Mouse (Mus musculus) 416B (cell line): Measurements from ENCODE around the gene Cmtm2a.
"Not testable (repeated sequence)": the region's sequence is repeated elsewhere in the genome, so short reads cannot be mapped to it uniquely, and the experiment has no call there.

Experiments
- DNase-seq: peaks from one replicate; pipeline ENCODE4 v3.0.0; 2011; ENCODE audit warnings: low read depth

Gene Cmtm2a

GRCm38 (mm10) chr8:104293081-104293480, at the start of gene Cmtm2a:
Cmtm2a (minus strand) TSS chr8:104293181.
- DNase-seq = not testable (repeated sequence)

GRCm38 (mm10) chr8:104342426-104342825, 49.4 kb upstream of the Cmtm2a start:
- DNase-seq = peak; percentile 29

- no peak for DNase-seq
These were observed 48.7 kb upstream of the Cmtm2a start for GRCm38 (mm10) chr8:104341678-104342077.

GRCm38 (mm10) chr8:104341106-104341561, 48.2 kb upstream of the Cmtm2a start:
- peak; percentile 92 for DNase-seq

- DNase-seq = peak; percentile 91
These were observed 47.5 kb upstream of the Cmtm2a start for GRCm38 (mm10) chr8:104340233-104341105.

- DNase-seq = no peak
These were observed 46.9 kb upstream of the Cmtm2a start for GRCm38 (mm10) chr8:104339983-104340232.

- DNase-seq = peak; percentile 56
These were observed 46.4 kb upstream of the Cmtm2a start, which contains the start of gene Cmtm3 for GRCm38 (mm10) chr8:104339229-104339982. Cmtm3 (plus strand) TSS chr8:104339410.

GRCm38 (mm10) chr8:104337890-104338289, 44.9 kb upstream of the Cmtm2a start:
- peak; percentile 21 for DNase-seq

GRCm38 (mm10) chr8:104336806-104337205, 43.8 kb upstream of the Cmtm2a start:
- DNase-seq = no peak

- no peak for DNase-seq
These were observed 41.2 kb upstream of the Cmtm2a start for GRCm38 (mm10) chr8:104334196-104334595.

GRCm38 (mm10) chr8:104333786-104334185, 40.8 kb upstream of the Cmtm2a start:
- peak; percentile 63 for DNase-seq

GRCm38 (mm10) chr8:104332665-104333631, 40.0 kb upstream of the Cmtm2a start:
- DNase-seq = peak; percentile 42

- DNase-seq = not testable (repeated sequence)
These were observed 28.9 kb upstream of the Cmtm2a start, which contains the start of gene Cmtm2b for GRCm38 (mm10) chr8:104321930-104322329. Cmtm2b (plus strand) TSS chr8:104322230.

- not testable (repeated sequence) for DNase-seq
These were observed 28.3 kb upstream of the Cmtm2a start, which contains the start of gene Gm11020 for GRCm38 (mm10) chr8:104321267-104321666. Gm11020 (plus strand) TSS chr8:104321567.

- DNase-seq = peak; percentile 32
These were observed 20.3 kb upstream of the Cmtm2a start for GRCm38 (mm10) chr8:104313311-104313710.

GRCm38 (mm10) chr8:104312023-104312422, 19.0 kb upstream of the Cmtm2a start:
- DNase-seq = not testable (repeated sequence)

GRCm38 (mm10) chr8:104309441-104310155, 16.6 kb upstream of the Cmtm2a start, which contains the start of the genes Gm45711 and Cmtm1:
Gm45711 (minus strand) TSS chr8:104310081.
Cmtm1 (minus strand) TSS chr8:104310145.
- not testable (repeated sequence) for DNase-seq

GRCm38 (mm10) chr8:104308341-104308740, 15.4 kb upstream of the Cmtm2a start:
- not testable (repeated sequence) for DNase-seq

GRCm38 (mm10) chr8:104304962-104305361, 12.0 kb upstream of the Cmtm2a start:
- peak; percentile 59 for DNase-seq

GRCm38 (mm10) chr8:104302536-104302935, 9.6 kb upstream of the Cmtm2a start:
- not testable (repeated sequence) for DNase-seq

GRCm38 (mm10) chr8:104301577-104301976, 8.6 kb upstream of the Cmtm2a start:
- DNase-seq = not testable (repeated sequence)
